Mouse (Mus musculus) kidney, embryonic 15.5 days (tissue): Measurements from ENCODE around the gene Zscan12. TPM values are rescaled to one million over a fixed set of nuclear protein-coding genes. Genes with fewer than 3 reads are reported as not detected.

ENCODE experiments used
- microRNA-seq: library from miRNA; unstranded; fragments of <30 nt; microRNA quantifications from one replicate; pipeline ENCODE4, GENCODE M21; 2016
- polyA plus RNA-seq: library from polyadenylated mRNA; unstranded; fragments of >200 nt; fragmentation: Nextera tagmentation; extraction: Ambion mirVana; gene quantifications from 2 replicates; pipeline ENCODE4 v1.2.1, GENCODE M21; 2015

The Zscan12 gene
- polyA plus RNA-seq, 1 experiment from 2014 or later = 12.4 TPM

Small RNAs within 50 kb of the gene (microRNA-seq; reads per million reads assigned to microRNA genes)
- not detected for gene Mir6942

Other genes starting within 250 kb of the Zscan12 start
- not detected in 2 replicates for gene Olfr263, start 233.2 kb upstream of the Zscan12 start, polyA plus RNA-seq
- gene Olfr1368, start 217.0 kb upstream of the Zscan12 start, polyA plus RNA-seq = not detected in 2 replicates
- 136 and 139 TPM in 2 replicates for gene Trim27, start 183.4 kb upstream of the Zscan12 start, polyA plus RNA-seq
- not detected in 2 replicates for gene Gpx5, start 70.1 kb upstream of the Zscan12 start, polyA plus RNA-seq
- gene Gpx6, start 50.7 kb upstream of the Zscan12 start, polyA plus RNA-seq = 5.2 and 6.1 TPM in 2 replicates
- not detected in 2 replicates for gene Olfr1367, start 15.9 kb upstream of the Zscan12 start, polyA plus RNA-seq
- 82.5 and 84.2 TPM in 2 replicates for gene Zkscan3, start 39.9 kb downstream of the Zscan12 start, polyA plus RNA-seq
- gene Pgbd1, start 78.2 kb downstream of the Zscan12 start, polyA plus RNA-seq = 3.6 and 3.9 TPM in 2 replicates
- gene Zscan26, start 90.9 kb downstream of the Zscan12 start, polyA plus RNA-seq = 32.6 and 37.0 TPM in 2 replicates
- gene Nkapl, start 105.7 kb downstream of the Zscan12 start, polyA plus RNA-seq = 2.0 and 2.9 TPM in 2 replicates
- 3.5 and 4.0 TPM in 2 replicates for gene Zkscan4, start 116.1 kb downstream of the Zscan12 start, polyA plus RNA-seq
- gene Gm10065, start 116.6 kb downstream of the Zscan12 start, polyA plus RNA-seq = not detected in 2 replicates
- gene AK157302, start 132.4 kb downstream of the Zscan12 start, polyA plus RNA-seq = 0.10 and 0.42 TPM in 2 replicates
- gene Gm11273, start 138.6 kb downstream of the Zscan12 start, polyA plus RNA-seq = 5.1 and 9.2 TPM in 2 replicates
- 6.4 and 6.7 TPM in 2 replicates for gene Zkscan8, start 168.3 kb downstream of the Zscan12 start, polyA plus RNA-seq
- 0.13 and 0.21 TPM in 2 replicates for gene Olfr1366, start 180.0 kb downstream of the Zscan12 start, polyA plus RNA-seq
- not detected in 2 replicates for gene Olfr1535, start 197.1 kb downstream of the Zscan12 start, polyA plus RNA-seq
- gene Olfr1364, start 218.9 kb downstream of the Zscan12 start, polyA plus RNA-seq = not detected in 2 replicates